Mouse (Mus musculus) thymus, adult 18-20 months (tissue): ENCODE measurements around the gene Grpel1.

Experiments used
- DNase-seq, 2 experiments: peaks; one replicate each; pipeline ENCODE4 v3.0.0; 2022; ENCODE audit warnings: mixed read lengths in 2 of 2

The Grpel1 gene

GRCm38 (mm10) chr5:36462810-36463209 lies 2.0 kb upstream of the Grpel1 start:
- DNase-seq, result peak; percentile 54 to 62

- DNase-seq, result no peak
These were observed 1.4 kb upstream of the Grpel1 start for GRCm38 (mm10) chr5:36463391-36463790.

- no peak for DNase-seq
These were observed 1.1 kb downstream of the Grpel1 start for GRCm38 (mm10) chr5:36465889-36466288.

DNA sequence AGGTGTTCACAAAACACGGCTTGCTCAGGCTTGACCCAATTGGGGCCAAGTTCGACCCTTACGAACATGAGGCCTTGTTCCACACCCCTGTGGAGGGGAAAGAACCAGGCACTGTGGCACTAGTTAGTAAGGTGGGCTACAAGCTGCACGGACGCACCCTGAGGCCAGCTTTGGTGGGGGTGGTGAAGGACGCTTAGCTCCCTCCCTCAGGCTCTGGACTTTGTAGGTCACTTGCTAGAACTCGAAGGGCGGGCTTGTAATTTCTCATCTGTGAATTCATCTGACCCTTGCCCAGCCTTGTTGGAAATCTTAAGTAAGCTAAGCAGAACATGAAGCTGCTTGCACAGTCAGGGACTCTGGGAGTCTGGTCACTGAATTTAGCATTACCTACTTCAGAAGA lies 6.4 kb downstream of the Grpel1 start:
- DNase-seq, result no peak

GRCm38 (mm10) chr5:36472876-36473655 lies 8.3 kb downstream of the Grpel1 start:
- no peak for DNase-seq

DNA sequence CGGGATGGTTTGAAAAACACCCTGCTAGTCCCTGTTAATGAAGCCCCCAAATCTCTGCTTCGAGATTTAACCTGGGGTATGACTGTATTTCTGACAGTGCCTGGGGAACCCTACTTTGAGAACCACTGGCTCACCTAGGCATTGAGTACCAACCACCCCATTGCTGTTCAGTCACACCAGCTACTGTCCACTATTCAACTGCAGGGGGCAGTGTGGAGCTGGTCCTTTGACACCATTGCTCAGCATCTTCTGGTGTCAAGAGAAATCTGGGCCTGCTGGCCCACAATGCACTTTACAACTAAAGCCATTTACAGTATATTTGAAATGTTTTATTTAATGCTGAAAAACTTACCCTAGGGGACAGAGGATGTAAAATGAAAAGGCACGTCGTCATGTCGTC lies 9.5 kb downstream of the Grpel1 start:
- peak in 1 of 2 experiments; percentile 42 for DNase-seq

GRCm38 (mm10) chr5:36477486-36477885 lies 12.7 kb downstream of the Grpel1 start:
- DNase-seq, result no peak

DNA sequence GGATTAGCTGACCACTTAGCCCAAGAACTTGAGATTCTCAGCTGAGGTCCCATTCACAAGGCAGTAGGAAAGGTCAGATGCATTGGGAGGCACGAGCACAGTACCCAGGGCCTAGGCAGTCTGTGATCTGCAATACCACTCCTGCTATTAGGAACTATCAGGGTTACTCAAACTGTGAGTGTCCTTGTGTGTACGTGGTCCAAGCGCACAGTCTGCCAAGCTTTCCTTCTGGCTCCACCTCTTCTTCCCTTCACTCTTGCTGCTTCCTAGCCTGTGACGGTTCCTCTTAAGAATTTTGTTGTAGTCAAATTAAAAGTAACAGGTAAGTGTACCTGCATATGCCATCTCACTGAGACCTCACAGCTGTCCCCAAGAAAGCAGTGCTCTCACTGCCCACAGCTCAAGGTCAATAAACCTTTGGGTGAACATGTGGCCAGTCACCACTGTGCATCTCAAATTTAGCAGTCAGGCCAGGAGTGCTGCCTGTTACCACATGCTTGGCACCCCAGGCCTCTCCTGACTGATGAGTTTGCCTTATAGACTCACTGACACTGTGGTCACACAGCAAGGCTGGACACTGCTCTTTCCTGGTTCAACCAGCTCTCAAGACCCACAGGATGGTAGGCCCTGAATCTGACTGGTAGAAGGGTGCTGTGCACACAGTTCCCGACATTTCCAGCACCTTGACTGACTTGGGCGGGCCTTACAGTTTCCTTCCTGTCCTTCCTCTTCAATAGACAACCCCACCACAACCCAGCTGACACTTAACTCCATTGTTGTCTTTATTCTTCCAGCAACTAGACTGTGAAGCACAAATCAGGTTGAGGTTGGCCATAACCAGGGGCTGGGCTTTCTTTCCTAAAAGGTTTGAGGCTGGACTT lies 14.0 kb downstream of the Grpel1 start:
- no peak for DNase-seq

GRCm38 (mm10) chr5:36479735-36480134 lies 14.9 kb downstream of the Grpel1 start:
- no peak for DNase-seq

DNA sequence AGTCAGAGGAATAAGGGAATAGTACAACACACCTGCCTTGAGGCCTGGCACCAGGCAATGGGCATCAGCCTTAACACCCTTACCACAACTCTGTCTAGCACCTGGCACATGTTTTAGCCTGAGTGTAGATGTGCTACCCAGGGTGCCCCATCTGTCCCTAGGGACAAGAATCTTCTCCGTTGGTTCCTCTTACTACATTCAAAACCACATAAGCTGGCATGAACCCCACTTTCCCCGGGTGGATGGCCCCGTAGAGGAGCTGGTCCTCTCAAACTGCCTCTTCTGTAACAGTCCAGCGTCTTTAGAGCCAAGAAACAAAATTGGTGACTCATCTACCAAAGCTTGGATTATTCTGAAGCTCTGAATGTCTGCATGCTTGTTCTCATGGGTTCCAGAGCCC lies 15.6 kb downstream of the Grpel1 start:
- DNase-seq, result no peak

GRCm38 (mm10) chr5:36481114-36481513 lies 16.3 kb downstream of the Grpel1 start:
- DNase-seq, result no peak

- peak; percentile 40 to 53 for DNase-seq
These were observed 18.7 kb downstream of the Grpel1 start for GRCm38 (mm10) chr5:36483203-36484101.

GRCm38 (mm10) chr5:36484171-36484990 lies 19.6 kb downstream of the Grpel1 start, which contains the start of the genes Tada2b and Ccdc96:
Tada2b (minus strand) TSS chr5:36484285.
Ccdc96 (plus strand) TSS chr5:36484588.
- peak; percentile 97 for DNase-seq

- DNase-seq, result no peak
These were observed 20.5 kb downstream of the Grpel1 start for GRCm38 (mm10) chr5:36485306-36485705.

- no peak for DNase-seq
These were observed 24.4 kb downstream of the Grpel1 start for GRCm38 (mm10) chr5:36489225-36489624.

DNA sequence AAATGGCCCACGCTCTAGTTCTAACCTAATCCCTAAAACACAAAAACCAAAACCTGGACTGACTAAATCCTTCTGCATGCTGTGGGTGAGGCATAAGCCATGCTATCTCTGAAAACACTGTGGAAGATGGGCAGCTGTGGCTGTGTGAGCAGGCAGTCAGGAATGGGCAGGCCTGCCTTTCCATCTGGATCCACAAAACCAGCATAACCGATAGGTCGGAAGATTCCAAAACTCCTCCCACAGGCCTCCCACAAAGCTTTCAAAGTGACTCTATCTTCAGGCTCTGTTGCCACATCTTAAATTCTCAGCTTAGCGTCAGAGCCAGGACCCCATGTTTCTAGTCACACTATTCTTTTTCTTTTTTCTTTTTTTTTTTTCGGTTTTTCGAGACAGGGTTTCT lies 29.1 kb downstream of the Grpel1 start:
- DNase-seq, result no peak

GRCm38 (mm10) chr5:36494709-36495108 lies 29.9 kb downstream of the Grpel1 start:
- no peak for DNase-seq

DNA sequence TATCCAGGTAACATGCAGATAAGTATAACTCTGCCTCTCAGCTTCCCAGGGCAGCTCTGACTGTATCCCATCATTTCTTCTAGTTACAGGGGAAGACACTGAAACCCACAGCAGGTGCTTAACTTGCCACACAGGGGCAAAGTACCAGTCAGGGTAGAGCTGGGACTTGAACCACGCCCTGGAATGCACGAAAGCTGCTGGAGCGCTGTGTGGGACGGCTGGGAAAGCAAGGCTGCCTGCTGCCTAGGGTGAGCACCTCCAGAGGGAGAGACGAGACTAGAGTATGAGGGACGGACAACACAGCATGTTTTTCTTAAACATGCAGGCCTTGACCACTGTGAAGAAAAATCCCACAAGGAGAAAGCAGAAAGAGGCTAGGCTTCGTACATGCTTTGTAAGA lies 40.4 kb downstream of the Grpel1 start:
- DNase-seq, result no peak

DNA sequence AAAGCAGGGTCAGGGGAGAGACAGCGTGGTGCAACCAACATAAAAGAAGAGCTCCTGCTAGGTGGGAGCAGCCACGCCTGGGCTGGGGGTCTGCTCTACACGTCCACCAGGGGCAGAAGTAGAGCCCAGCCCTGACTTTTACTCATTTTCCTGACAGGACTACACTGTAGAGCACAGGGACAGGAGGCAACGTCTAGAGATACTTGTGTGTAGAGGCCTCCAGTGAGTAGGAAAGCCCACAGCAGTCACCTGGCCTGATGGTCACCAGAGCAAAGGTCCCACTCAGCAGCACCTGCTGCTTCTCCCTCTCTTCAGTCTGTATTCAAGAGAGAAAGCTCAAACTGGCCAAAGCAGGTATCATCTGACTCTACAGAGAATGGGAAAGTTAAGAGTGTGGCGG lies 40.8 kb downstream of the Grpel1 start:
- DNase-seq, result no peak

- no peak for DNase-seq
These were observed 43.6 kb downstream of the Grpel1 start for GRCm38 (mm10) chr5:36508351-36508750.

GRCm38 (mm10) chr5:36510956-36511355 lies 46.2 kb downstream of the Grpel1 start:
- DNase-seq, result no peak

DNA sequence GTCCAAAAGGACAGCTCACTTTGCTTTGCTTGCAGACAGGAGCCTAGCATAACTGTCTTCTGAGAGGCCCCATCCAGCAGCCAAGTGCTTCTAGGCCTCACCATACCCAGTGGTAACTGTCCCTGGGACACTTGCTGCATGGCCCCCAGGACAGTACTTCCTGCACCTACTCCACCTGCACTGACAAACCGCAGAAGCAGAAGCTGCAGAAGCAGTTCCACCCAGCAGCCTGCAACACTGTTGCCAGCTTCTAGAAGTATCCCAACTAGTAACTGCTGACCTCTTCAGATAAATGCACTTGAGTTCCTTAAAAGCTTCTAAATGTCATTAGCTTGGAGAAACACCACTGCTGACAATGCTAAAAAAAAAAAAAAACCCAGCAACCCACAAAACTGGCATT lies 50.3 kb downstream of the Grpel1 start:
- DNase-seq, result no peak
